Mouse (Mus musculus) lung, adult 18-20 months (tissue): ENCODE results near the gene Cyp4x1.

Source experiments
- DNase-seq, 2 experiments: peaks; one replicate each; pipeline ENCODE4 v3.0.0; 2022; ENCODE audit warnings: mixed read lengths in 2 of 2

The Cyp4x1 gene

DNA sequence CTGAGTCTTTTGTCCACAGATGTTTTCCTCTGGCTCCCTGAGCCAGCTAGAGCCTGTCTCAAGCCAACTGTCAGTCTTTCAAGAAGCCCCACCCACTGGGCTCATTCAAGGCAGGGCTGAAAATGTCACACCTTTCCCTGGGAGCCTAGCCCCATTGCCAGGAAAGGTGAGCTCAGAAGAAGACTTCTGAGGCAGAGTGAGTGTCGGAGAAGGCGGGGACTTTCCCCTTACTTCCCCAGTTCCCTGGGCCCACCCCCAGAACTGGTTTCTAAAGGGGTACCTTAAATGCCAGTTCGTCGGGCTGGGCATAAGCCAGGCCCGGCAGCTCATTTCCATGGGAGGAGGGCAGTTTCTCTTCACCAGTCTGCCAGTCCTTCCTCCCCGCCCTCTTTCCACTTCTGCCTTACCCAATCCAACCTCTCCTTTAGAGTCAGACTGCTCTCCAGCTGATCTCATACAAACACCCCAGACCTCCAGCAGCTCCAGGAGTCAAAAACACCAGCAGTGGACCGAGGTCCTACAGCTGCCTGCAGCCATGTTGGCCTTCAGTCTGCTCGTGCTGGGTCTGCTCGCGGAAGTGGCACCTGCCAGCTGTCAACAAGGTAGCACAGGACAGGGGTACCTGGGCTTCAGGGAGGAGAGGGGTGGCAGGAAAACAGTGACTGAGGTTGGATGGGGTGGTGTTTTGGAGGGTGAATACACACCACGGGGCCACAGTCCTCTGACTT is 45.3 kb downstream of the Cyp4x1 start, which contains the start of gene Pdzk1ip1:
Gene Pdzk1ip1, plus strand, starts transcription at position 98 of the 728 bp plus-strand sequence.
- peak; percentile 66 to 75 for DNase-seq

- DNase-seq, result peak in 1 of 2 experiments; percentile 38
These were observed 47.2 kb downstream of the Cyp4x1 start for GRCm38 (mm10) chr4:115086763-115087415.

DNA sequence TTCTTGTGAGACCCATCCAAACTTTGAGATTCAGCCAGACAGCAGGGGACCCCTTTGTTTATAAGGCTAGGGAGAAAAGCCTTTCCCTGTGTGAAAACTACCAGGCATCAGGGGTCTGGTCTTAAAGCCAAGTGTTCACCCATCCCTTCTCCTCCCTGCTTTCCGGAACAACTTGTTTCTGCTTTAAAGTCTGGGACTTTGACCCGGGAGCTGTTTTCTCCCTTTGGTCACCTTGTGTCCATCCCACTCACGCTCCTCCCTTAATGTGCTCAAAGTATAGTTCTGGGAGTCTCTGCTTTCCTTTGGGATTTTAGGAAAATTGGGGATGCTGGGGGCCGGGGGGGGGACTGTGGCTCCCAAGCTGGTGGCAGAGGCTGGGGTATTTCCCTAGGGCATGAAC is 47.8 kb downstream of the Cyp4x1 start:
- DNase-seq, result no peak

DNA sequence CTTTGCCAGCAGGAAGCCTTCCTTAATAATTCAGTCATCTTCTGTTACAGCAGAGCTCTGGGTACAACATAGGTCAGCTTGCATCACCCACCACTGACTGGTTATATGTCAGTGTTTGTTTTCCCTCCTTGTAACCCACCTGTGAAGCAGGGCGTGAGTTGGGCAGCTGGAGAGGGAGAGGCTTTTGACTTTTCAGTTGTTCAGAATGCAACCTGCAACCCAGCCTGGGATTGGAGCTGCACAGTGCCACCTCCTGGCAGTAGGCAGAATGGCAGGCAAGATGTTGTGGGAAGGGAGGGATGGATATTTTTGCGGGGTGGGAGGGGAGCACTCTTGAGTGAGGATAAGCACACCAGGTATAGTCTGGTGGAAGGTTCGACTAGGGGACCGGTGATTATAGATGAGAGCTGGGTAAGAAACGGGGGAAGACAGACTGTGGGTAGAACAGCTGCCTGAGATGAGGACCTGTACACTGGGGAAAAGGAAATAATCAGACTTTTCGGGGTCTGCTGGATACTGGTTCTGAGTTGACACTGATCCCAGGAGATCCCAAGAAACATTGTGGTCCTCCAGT is 48.5 kb downstream of the Cyp4x1 start:
- peak; percentile 57 to 61 for DNase-seq

DNA sequence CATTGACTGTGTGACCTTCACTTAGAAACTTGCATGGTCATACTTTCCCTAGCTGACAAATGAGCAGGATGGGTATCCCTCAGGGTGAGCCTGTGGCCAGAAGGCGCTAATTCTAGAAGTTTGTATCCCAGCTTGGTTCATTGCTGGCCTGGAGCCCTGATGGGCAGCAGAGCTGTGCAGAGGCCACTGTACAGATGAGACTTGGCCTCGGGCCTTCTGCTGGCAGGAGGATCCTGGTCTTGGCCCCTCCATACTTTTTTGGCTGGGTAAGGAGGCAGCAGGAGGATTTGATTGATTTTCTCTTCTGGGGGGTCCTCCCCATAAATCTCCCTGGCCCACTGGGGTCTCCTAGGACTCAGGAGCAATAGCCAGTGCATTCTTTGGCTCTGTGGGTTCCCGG is 51.0 kb downstream of the Cyp4x1 start:
- DNase-seq, result no peak

DNA sequence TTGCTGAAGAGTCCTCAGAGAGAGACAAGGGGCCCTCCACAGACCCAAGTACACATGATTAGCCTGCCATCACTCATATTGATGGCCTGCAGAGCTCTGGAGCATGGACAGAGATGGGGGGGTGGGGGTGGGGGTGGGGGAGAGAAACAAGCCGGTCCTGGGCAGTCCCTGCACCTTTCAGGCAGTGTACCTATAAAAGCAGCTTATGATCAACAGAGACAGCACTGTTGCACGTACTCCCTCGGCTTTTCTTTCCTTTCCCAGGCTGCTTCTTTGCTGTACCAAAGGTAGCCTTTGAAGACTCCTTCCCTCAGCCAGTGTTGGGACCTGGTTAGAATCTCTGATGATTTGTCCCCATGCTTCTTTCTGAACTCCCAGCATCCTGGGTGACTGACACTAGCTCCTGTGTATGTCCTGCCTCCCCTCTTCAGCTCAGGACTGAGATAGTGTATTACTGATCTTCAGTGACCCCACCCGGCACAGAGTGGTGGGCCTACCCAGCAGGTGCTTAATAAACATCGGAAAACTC is 54.2 kb downstream of the Cyp4x1 start:
- no peak for DNase-seq

DNA sequence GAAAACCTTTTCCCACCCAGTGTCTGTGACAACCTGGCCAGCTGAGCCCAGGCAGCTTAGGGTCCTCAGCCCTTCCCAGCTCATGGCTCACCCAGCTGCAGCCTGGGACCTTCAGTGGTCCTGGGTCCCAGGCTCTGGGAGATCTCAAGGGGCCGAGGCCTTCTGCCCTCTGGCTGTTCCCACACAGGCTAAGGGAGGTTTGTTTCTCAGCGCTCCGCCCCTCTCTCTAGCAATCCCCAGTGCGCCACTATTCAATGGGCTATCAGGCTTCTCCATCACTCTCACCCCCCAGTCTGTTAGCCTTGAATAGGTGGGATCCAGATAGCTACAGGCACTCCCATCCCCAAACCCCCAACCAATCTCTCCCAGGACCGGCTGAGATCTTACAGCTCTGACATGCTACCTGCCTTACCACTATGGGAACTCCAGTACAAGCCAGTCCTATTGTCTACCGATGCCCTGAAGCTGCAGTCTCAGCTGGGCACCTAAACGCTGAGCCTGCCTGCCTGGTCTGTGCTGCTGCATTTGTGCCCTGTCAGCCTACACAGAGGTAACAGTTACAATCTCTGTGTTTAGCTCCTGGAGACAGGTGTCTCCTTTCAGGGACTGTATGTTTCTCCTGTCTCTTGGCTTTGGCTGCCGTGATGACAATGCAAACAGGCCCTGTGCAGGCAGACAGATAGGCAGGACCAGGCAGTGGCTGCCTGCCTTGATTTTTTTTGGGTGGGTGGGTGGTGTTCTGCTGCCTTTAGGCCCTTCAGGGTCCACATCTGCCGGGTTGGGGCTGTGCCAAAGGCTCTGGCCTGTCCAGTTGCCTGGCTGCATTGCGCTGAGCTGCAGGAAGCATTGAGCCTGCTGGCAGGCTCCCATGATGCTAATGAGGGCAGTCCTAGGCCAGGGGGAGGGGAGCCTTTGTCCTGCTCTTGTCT is 54.9 kb downstream of the Cyp4x1 start:
- DNase-seq, result peak in 1 of 2 experiments; percentile 26

DNA sequence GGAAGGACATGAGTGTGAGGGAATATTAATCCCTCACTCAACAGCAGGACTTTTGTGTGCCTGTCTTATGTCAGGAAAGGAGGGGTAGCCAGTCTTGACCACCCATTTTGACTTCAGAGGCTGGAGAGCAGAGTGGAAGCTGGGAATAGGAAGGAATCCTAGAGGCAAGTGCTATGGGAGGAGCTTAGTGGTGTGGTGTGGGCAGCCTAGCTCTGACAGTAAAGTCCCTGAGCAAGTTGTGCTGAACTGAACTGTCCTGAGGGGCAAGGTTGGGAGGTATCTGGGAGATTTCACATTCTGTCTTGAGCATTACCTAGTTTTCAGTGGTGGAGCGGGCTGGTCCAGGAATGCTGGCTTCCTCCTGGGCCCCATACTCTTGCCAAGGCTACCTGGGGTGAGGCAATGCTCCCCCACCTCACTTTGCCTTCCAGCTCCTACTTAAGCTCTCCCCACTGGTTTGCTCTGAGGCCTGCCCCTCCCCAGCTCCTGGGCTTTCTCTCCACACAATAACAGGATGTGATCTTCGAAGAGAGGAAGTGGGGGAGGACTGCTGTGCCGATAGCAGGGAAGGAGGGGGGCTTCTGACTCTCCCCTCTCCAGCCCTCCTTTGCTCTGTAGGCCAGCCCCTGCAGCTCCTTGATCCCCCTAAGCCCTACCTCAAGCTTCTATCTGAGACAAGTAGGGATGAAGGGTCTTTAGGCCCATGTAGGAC is 58.7 kb downstream of the Cyp4x1 start:
- peak in 1 of 2 experiments; percentile 50 for DNase-seq

- no peak for DNase-seq
These were observed 59.3 kb downstream of the Cyp4x1 start for GRCm38 (mm10) chr4:115074789-115075188.

DNA sequence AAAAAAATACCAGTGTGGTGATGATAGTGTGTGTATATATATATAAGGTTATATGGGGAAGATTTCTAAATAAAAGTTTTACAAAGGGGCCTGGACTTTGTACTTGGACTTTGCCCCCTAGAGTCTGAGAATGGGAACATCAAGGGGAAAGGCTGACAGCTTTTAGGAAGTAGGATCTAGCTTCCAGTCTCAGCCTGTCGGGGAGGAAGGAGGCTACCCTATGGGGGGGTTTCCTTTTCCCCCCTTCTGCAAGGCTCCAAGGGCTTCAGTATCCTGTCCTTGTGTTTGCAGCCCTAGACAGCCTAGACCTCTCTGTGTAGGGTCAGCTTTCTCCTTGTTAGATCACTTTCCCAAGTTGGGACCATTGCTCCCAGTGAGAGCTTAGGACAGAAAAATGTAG is 62.4 kb downstream of the Cyp4x1 start:
- DNase-seq, result no peak

DNA sequence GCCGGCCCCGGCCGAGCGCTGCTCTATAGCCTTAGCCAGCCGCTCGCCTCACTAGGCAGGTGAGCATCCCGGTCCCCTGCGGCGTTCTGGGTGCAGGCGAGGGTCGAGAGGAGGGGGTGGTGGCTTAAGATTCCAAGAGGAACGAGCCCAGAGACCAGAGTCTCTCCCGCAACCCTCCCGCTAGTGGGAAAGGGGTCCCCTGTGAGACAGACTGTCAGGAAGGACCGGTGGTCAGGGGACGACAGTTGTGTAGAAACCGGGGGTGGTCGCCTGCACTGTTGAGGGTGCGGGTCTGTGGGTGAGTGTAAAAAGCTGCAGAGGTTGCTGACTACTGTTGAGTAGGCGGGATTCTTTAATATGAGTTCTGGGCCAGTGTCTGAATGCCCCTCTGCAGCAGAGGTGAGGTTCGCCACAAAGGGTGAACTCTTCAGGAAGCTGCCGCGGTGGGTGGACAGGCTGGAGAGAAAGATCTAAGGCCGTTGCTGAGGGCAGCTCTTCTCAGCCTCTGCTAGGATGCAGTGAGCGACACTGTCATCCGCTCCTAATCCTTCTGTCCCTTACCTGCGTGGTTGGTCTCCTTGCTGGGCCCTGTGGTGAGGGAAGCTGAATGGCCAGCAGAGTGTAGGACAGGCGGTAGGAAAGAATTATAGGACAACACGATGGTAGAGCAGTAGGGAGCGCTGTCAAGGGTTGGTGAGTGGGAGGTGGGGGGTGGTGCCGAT is 70.4 kb downstream of the Cyp4x1 start:
- DNase-seq, result no peak

DNA sequence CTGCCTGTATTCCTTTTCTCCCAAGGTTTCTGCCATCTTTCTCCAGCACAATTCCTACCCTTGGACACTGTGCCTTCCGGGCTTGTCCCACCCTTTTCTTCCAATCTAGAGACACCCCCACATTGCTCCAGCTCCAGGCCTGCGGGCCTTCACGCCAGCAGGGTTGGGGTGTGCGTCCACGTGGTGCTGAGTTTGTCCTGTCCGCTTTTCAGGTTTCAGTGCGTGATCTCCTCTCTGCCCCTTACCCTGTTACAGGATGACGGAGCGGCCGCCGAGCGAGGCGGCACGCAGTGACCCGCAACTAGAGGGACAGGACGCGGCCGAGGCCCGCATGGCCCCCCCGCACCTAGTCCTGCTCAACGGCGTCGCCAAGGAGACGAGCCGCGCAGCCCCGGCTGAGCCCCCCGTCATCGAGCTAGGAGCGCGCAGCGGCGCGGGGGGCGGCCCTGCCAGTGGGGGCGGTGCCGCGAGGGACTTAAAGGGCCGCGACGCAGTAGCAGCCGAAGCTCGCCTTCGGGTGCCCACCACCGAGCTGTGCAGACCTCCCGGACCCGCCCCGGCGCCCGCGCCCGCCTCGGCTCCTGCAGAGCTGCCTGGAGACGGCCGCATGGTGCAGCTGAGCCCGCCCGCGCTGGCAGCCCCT is 71.1 kb downstream of the Cyp4x1 start:
- DNase-seq, result peak in 1 of 2 experiments; percentile 22

DNA sequence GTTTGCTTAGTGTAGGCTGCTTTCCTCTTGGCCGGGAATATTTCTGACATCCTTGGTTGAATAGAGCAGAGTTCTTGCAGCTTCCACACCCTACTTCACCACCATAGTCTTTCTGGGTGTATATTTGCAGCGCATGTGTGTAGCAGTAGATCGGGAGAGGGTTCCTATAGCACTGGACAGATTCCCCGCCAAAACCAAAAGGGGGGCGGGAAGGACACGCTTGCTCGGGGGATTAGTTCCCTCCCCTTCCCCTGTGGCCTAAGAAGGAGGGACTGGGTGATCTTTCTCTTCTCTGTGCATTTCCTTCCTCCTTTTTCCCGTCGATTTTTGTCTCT is 71.6 kb downstream of the Cyp4x1 start:
- DNase-seq, result no peak

DNA sequence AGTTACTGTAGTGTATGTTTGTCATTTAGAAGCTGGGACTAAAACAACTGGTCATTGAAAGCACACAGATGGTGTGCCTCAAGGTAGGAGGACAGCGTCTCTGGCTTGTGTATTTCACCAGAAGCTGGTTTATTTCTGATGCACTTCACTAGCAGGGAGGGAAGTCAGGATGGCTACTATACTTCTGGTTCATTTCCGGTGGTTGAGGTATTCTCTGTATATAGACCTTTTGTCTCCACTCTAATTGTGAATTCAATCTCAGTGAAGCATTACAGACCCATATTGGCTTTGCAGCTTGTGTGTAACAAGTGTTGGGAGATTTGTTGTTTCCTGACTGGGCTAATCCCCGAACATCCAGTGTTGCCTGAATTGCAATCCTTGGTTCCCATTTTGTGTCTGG is 73.3 kb downstream of the Cyp4x1 start:
- DNase-seq, result no peak

GRCm38 (mm10) chr4:115059871-115060270 is 74.2 kb downstream of the Cyp4x1 start:
- peak; percentile 28 to 47 for DNase-seq

- no peak for DNase-seq
These were observed 75.0 kb downstream of the Cyp4x1 start for GRCm38 (mm10) chr4:115058871-115059590.

DNA sequence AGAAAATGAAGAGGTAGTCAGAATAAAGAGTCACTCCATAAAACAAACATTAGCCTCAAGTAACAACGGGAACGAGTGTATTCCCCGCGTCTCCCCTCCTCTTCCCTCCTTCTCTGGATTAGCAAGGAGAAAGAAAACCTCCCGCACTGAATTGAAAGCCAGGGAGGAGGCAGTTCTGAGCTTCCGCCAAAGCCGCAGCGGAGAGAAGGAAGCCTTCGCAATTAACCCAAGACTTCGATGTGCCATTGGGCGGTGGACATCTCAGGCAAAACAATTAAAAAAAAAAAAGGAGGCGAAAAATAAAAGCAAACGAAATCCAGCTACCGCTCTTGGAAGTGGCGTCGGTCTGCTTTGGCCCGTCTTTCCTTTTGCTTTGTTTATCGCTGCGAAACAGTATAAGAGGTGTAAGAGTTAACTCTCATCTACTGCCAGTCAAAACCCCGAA is 75.7 kb downstream of the Cyp4x1 start:
- peak in 1 of 2 experiments; percentile 22 for DNase-seq

- no peak for DNase-seq
These were observed 76.3 kb downstream of the Cyp4x1 start for GRCm38 (mm10) chr4:115057674-115058316.

DNA sequence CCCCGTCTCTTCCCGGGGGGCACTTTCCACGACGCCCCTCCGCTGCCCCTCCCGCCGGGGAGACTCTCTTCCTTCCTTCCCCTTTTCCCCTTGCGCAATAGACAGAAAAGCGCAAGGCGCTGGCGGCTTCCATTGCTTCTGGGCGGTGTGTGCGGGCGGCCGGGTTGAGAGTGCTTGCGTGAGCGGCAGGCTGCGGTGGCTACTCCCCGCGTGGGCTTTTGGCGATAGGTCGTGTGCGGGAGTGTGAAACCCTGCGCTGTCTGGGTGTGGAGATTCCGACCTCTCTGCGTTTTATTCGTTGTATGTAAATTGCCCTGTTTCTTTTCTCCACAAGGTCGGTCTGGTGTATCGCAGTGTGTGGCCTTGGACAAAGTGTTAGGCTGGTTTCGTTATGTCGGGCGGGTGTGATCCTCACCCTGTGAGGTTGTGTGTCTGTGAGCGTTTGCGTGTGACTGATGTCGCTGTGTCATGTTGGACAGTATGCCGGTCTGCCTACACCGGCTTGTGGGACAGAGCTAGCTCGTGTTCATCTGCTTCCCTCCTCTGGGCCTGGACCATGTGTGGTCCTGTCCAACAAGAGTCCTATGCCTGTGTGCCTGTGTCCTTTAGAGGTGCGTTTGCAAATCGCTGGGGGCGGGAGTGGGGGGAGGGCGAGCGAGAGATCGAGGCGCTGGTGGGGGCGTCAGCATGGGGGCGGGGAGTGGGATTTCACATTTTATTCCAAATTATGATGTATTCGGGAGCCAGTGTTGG is 77.0 kb downstream of the Cyp4x1 start:
- peak; percentile 71 to 72 for DNase-seq
